Mouse (Mus musculus): ENCODE measurements around the gene Cry2.

Cry2 gene

GRCm38 (mm10) chr2:92386821-92387570 is 46.8 kb downstream of the Cry2 start:
- peak; percentile 92 for DNase-seq

- DNase-seq: peak; percentile 92
These were observed 48.5 kb downstream of the Cry2 start for GRCm38 (mm10) chr2:92385113-92386051.

- no peak for DNase-seq
These were observed 49.7 kb downstream of the Cry2 start for GRCm38 (mm10) chr2:92384101-92384500.

GRCm38 (mm10) chr2:92382759-92383158 is 51.1 kb downstream of the Cry2 start:
- peak; percentile 86 for DNase-seq

- DNase-seq: peak; percentile 86
These were observed 51.8 kb downstream of the Cry2 start, which contains the start of gene 1700029I15Rik for GRCm38 (mm10) chr2:92381901-92382588. Gene 1700029I15Rik (plus strand): TSS chr2:92382538.

- peak; percentile 88 for DNase-seq
These were observed 52.7 kb downstream of the Cry2 start for GRCm38 (mm10) chr2:92381161-92381560.

- peak; percentile 90 for DNase-seq
These were observed 53.3 kb downstream of the Cry2 start for GRCm38 (mm10) chr2:92380495-92381050.

- DNase-seq: peak; percentile 94
These were observed 53.9 kb downstream of the Cry2 start for GRCm38 (mm10) chr2:92379783-92380494.

- peak; percentile 91 for DNase-seq
These were observed 56.5 kb downstream of the Cry2 start for GRCm38 (mm10) chr2:92377320-92377719.

- DNase-seq: peak; percentile 91
These were observed 57.5 kb downstream of the Cry2 start for GRCm38 (mm10) chr2:92376300-92376699.

GRCm38 (mm10) chr2:92375788-92376187 is 58.1 kb downstream of the Cry2 start:
- DNase-seq: no peak

- DNase-seq: peak; percentile 100
These were observed 58.7 kb downstream of the Cry2 start for GRCm38 (mm10) chr2:92375099-92375623.

GRCm38 (mm10) chr2:92374514-92374913 is 59.3 kb downstream of the Cry2 start, which contains the start of the genes Pex16 and Large2:
Gene Pex16 (plus strand): TSS chr2:92374676.
Gene Large2 (minus strand): TSS chr2:92374869.
- peak; percentile 96 for DNase-seq

- DNase-seq: peak; percentile 92
These were observed 60.4 kb downstream of the Cry2 start for GRCm38 (mm10) chr2:92373437-92373813.

- DNase-seq: peak; percentile 90
These were observed 60.9 kb downstream of the Cry2 start for GRCm38 (mm10) chr2:92372767-92373436.

GRCm38 (mm10) chr2:92371971-92372690 is 61.7 kb downstream of the Cry2 start:
- no peak for DNase-seq

- DNase-seq: peak; percentile 91
These were observed 62.7 kb downstream of the Cry2 start for GRCm38 (mm10) chr2:92370821-92371805.

GRCm38 (mm10) chr2:92370375-92370774 is 63.5 kb downstream of the Cry2 start:
- no peak for DNase-seq

Data from heart, adult 11 months (tissue).